Mouse (Mus musculus) layer of hippocampus, adult 2 months (tissue): ENCODE measurements at regions not wholly inside any gene's neighbourhood (a gene's known extent, or its start where the extent isn't known, plus 50 kb on each side); places are given as distances from the start of the nearest gene placed in this dataset.

Experiments
- DNase-seq, 2 experiments: peaks; one replicate each; pipeline ENCODE4 v3.0.0; 2022; ENCODE audit warnings: low spot score in 2 of 2
- H3K27ac ChIP-seq: fragments of 200-600 bp; 2 replicates; pipeline ENCODE4 v1.8.1; 2022
- H3K4me3 ChIP-seq: fragments of 200-600 bp; 2 replicates; pipeline ENCODE4 v1.8.1; 2022; ENCODE audit warnings: mild to moderate bottlenecking
- CTCF ChIP-seq: fragments of 200-600 bp; conservative IDR thresholded peaks from 2 replicates; pipeline ENCODE4 v1.8.1; 2022; ENCODE audit warnings: antibody characterized with exemption, mild to moderate bottlenecking, moderate library complexity

GRCm38 (mm10) chrX:128063065-128063464 is 326.7 kb upstream of the Cldn34c4 start:
- Histone ChIP-seq H3K27ac (no peak overlapping the region), H3K4me3 (no peak overlapping the region)
- DNase-seq, result no peak
- TF ChIP-seq CTCF, result peak; percentile 59

GRCm38 (mm10) chrX:128046162-128046561 is 309.8 kb upstream of the Cldn34c4 start:
- no peak for TF ChIP-seq CTCF
- H3K27ac ChIP-seq, result no peak overlapping the region
- no peak for DNase-seq
- H3K4me3 ChIP-seq, result no peak overlapping the region
